9 mouse cellular contexts compared by ENCODE assay signal in genomic region chr11:76476376-76477094, GRCm38 (mm10).
A peak's percentile ranks its signal among the peaks of the same experiment; 100 is the strongest.
DNase-seq lines count a peak whose midpoint lies in the region; ATAC-seq and TF ChIP-seq lines count a peak whose summit lies in the region.
"Had no signal": no experiment of that assay in that cellular context is flagged by ENCODE, and none has a peak within 500 bp of the region (broad histone marks: within the 10 kb centered on the region; RNA-seq: fewer than 3 reads in every experiment).

No protein-coding gene starts in this region.

- no peaks in the 10 kb centered on the region for H3K9me3 ChIP-seq in forebrain, embryonic 11.5 days (ENCODE audit: control insufficient read depth, low read length)
- no peaks in the 10 kb centered on the region for H3K9me3 ChIP-seq in forebrain, postnatal 0 days (ENCODE audit: low read length)
- no peaks in the 10 kb centered on the region for H3K9me3 ChIP-seq in lung, embryonic 16.5 days (ENCODE audit: control insufficient read depth, low read length)
- H3K9me3 ChIP-seq in stomach, embryonic 14.5 days (ENCODE audit: control insufficient read depth, low read depth, low read length): no peaks in the 10 kb centered on the region

- H3K27ac ChIP-seq in forebrain, embryonic 11.5 days (ENCODE audit: low read depth, low read length): no peak overlapping the region
- H3K27ac ChIP-seq in forebrain, postnatal 0 days (ENCODE audit: low read depth, low read length): no peak overlapping the region
- no peak overlapping the region for H3K27ac ChIP-seq in lung, embryonic 16.5 days (ENCODE audit: low read length)
- peak overlapping the region; percentile 82 for H3K27ac ChIP-seq in stomach, embryonic 14.5 days (ENCODE audit: low read length)

- H3K36me3 ChIP-seq in forebrain, embryonic 11.5 days (ENCODE audit: control insufficient read depth, insufficient read depth, low read length): no peaks in the 10 kb centered on the region
- H3K36me3 ChIP-seq in forebrain, postnatal 0 days (ENCODE audit: insufficient read depth): peaks cover 22% of the 10 kb centered on the region
- peaks cover 8% of the 10 kb centered on the region for H3K36me3 ChIP-seq in lung, embryonic 16.5 days (ENCODE audit: control insufficient read depth, insufficient read depth, low read length)
- H3K36me3 ChIP-seq in stomach, embryonic 14.5 days (ENCODE audit: control insufficient read depth, insufficient read depth, low read length): peaks cover 24% of the 10 kb centered on the region

- H3K4me3 ChIP-seq in forebrain, embryonic 11.5 days (ENCODE audit: low read depth, low read length): no peak overlapping the region
- no peak overlapping the region for H3K4me3 ChIP-seq in forebrain, postnatal 0 days (ENCODE audit: low read depth, low read length)
- no peak overlapping the region for H3K4me3 ChIP-seq in lung, embryonic 16.5 days (ENCODE audit: low read length)
- H3K4me3 ChIP-seq in stomach, embryonic 14.5 days (ENCODE audit: low read depth, low read length): no peak overlapping the region

- H3K4me1 ChIP-seq in forebrain, embryonic 11.5 days (replicated peaks; ENCODE audit: control insufficient read depth, insufficient read depth, low read length): peaks cover 8% of the 10 kb centered on the region; the same call in 1 of the 2 replicates
- H3K4me1 ChIP-seq in forebrain, postnatal 0 days (ENCODE audit: insufficient read depth): peaks cover 12% of the 10 kb centered on the region
- H3K4me1 ChIP-seq in lung, embryonic 16.5 days (replicated peaks; ENCODE audit: control insufficient read depth, insufficient read depth, low read length): peaks cover 6% of the 10 kb centered on the region; the same call in 1 of the 2 replicates
- H3K4me1 ChIP-seq in stomach, embryonic 14.5 days (ENCODE audit: control insufficient read depth, insufficient read depth, low read length): peaks cover 4% of the 10 kb centered on the region; the same call in 1 of the 2 replicates

- 74% methylated on average over 8 of the region's 8 CpGs for WGBS in forebrain, embryonic 11.5 days
- 67% methylated on average over 8 of the region's 8 CpGs for WGBS in forebrain, postnatal 0 days
- 39% methylated on average over 8 of the region's 8 CpGs for WGBS in lung, embryonic 16.5 days
- WGBS in large intestine, adult 2 months: 26% methylated on average over 8 of the region's 8 CpGs
- WGBS in stomach, embryonic 14.5 days: 45% methylated on average over 8 of the region's 8 CpGs

- DNase-seq in forebrain, embryonic 11.5 days (ENCODE audit: low spot score): peak; percentile 47
- no peak for DNase-seq in forebrain, postnatal 0 days
- no peak for DNase-seq in lung, postnatal 25 days (ENCODE audit: low spot score)
- peak; percentile 82 for DNase-seq in large intestine, adult 2 months (ENCODE audit: low read depth, low spot score)
- DNase-seq in layer of hippocampus, adult 18-20 months (ENCODE audit: low spot score in 2 of 2): no peak
- DNase-seq in urinary bladder, postnatal 14 days (ENCODE audit: low spot score): no peak
- DNase-seq: layer of hippocampus, adult 9-11 months had no signal

- H3K27me3 ChIP-seq in forebrain, embryonic 11.5 days (ENCODE audit: control insufficient read depth, insufficient read depth, low read length): no peaks in the 10 kb centered on the region
- no peaks in the 10 kb centered on the region for H3K27me3 ChIP-seq in forebrain, postnatal 0 days (ENCODE audit: insufficient read depth, low read length)
- no peaks in the 10 kb centered on the region for H3K27me3 ChIP-seq in lung, embryonic 16.5 days (ENCODE audit: control insufficient read depth, insufficient read depth, low read depth, low read length)
- no peaks in the 10 kb centered on the region for H3K27me3 ChIP-seq in stomach, embryonic 14.5 days (ENCODE audit: control insufficient read depth, insufficient read depth, low read length)

- ATAC-seq in forebrain, embryonic 11.5 days (replicated peaks; ENCODE audit: low FRiP score): no peak
- ATAC-seq in forebrain, postnatal 0 days: no peak
- ATAC-seq in lung, embryonic 16.5 days (ENCODE audit: low read depth): peak; percentile 29; the same call in 1 of the 2 replicates
- ATAC-seq in stomach, embryonic 14.5 days (ENCODE audit: insufficient number of reproducible peaks, insufficient read depth, low FRiP score, low read depth): peak; percentile 47; the same call in 1 of the 2 replicates

- no peak overlapping the region for H3K9ac ChIP-seq in forebrain, embryonic 11.5 days (ENCODE audit: low read length)
- H3K9ac ChIP-seq in forebrain, postnatal 0 days: no peak overlapping the region
- no peak overlapping the region for H3K9ac ChIP-seq in lung, embryonic 16.5 days (ENCODE audit: low read length)
- H3K9ac ChIP-seq in stomach, embryonic 14.5 days (replicated peaks; ENCODE audit: low read depth, low read length): no peak overlapping the region

- no peak for TF ChIP-seq CTCF in forebrain, postnatal 0 days (IDR thresholded peaks at IDR 0.05; ENCODE audit: low read depth)

- no peak overlapping the region for H3K4me2 ChIP-seq in forebrain, embryonic 11.5 days (ENCODE audit: low read depth, low read length, severe bottlenecking)
- no peak overlapping the region for H3K4me2 ChIP-seq in forebrain, postnatal 0 days (ENCODE audit: low read depth)
- no peak overlapping the region for H3K4me2 ChIP-seq in lung, embryonic 16.5 days (ENCODE audit: low read depth, low read length)
- H3K4me2 ChIP-seq in stomach, embryonic 14.5 days (replicated peaks; ENCODE audit: low read depth, low read length): 0 out of 2 replicates have a peak overlapping the region, but pooled peaks have one; percentile 0

Comparison
In these comparisons a context has a peak if more than half of its experiments do, and no peak if none do; other contexts are left out.
1. DNase-seq: peak in forebrain, embryonic 11.5 days (single experiment) and large intestine, adult 2 months (single experiment); none in forebrain, postnatal 0 days (single experiment), lung, postnatal 25 days (single experiment), layer of hippocampus, adult 18-20 months (0 of 2) and urinary bladder, postnatal 14 days (single experiment).
2. ATAC-seq: peak in lung, embryonic 16.5 days (single experiment) and stomach, embryonic 14.5 days (single experiment); none in forebrain, embryonic 11.5 days (single experiment) and forebrain, postnatal 0 days (single experiment).